Mouse (Mus musculus) activated CD4-positive, CD25-positive, alpha-beta regulatory T cell, adult 4 months (primary cell): ENCODE data around the gene Taf4. TPM values are rescaled to one million over a fixed set of nuclear protein-coding genes. Genes with fewer than 3 reads are reported as not detected.

Experiments used
- ATAC-seq: one replicate; pipeline ENCODE4 v1.8.0; 2017
- polyA plus RNA-seq, 2 experiments: library from polyadenylated mRNA; unstranded; fragments of 100-300 nt; shearing (Covaris generic); gene quantifications; one replicate each; pipeline ENCODE4 v1.2.1; 2017

The Taf4 gene
- 1 to 10 TPM; 4.5 to 6.5 TPM for polyA plus RNA-seq

GRCm38 (mm10) chr2:179976628-179977343 is at the start of gene Taf4:
Taf4 (minus strand) TSS chr2:179976646.
- ATAC-seq = peak; percentile 67

DNA sequence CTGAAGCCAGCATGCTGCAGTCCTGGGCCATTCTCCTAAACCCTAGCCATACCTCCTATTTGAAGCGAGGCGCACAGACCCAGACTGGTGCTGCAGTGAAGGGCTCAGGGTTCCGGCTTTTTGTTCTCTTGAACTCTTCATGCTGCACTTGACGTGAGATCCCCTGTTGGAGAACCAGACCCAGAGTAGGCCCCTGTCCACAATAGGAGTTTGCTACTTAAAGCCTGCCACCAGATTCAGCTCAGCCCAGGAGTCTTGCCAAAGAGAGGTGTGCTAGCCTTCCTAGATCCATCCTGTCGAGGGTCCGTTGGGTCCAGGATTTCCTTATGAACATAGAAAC is 49.4 kb upstream of the Taf4 start:
- ATAC-seq = no peak

DNA sequence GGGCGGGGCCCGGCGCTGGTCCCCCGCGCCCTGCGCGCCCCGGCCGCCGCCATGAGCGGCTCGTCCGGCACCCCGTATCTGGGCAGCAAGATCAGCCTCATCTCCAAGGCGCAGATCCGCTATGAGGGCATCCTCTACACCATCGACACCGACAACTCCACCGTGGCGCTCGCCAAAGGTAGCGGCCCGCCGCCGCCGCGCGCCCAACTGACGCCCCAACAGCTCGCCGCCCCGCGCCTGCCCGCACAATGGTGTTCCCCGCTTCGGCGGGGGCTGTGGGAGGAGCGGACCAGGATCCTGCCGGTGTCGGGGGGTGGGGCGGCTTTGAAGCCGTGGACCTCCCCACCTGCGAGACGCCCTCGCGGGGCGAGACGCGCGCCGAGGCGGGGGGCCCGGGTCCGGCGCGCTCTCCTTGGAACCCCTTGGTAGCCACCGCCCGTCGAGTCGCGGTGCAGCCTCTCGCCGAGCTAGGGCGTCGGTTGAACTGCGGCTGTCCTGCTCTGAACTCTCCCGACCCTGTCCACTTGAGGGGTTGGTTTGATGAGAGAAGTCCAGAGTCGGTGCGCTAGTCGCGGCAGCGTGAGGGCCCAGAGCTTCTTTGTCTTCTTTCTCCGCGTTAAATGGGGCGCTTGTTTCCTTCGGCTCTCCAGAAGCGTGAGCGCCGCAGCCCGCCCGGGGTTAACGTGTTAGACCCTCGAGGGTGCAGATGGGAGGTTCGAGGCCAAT is 48.9 kb upstream of the Taf4 start:
- ATAC-seq = peak; percentile 5

GRCm38 (mm10) chr2:180024401-180025098 is 48.1 kb upstream of the Taf4 start, which contains the start of gene Lsm14b:
Lsm14b (plus strand) TSS chr2:180024987.
- ATAC-seq = peak; percentile 88

- no peak for ATAC-seq
These were observed 46.3 kb upstream of the Taf4 start for GRCm38 (mm10) chr2:180022751-180023150.

DNA sequence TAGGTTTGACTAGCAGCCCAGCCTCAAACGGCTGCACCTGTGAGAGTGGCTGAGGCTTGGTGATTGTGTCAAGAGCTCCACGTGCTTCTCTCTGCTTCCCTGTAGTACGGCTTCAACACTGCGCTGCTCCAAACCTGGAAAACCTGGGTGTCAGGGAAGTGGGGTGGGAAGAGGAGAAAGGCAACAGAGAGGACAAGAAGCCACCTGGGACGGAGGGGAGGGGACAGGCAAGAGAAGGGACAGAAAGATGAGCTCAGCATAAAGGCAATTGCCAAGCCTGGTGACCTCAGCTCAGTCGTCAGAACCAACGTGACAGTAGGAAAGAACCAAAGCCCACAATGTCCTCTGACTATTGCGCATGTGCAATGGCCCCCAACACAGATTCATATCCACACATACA is 44.5 kb upstream of the Taf4 start:
- no peak for ATAC-seq

GRCm38 (mm10) chr2:180020091-180020661 is 43.7 kb upstream of the Taf4 start:
- ATAC-seq = no peak

DNA sequence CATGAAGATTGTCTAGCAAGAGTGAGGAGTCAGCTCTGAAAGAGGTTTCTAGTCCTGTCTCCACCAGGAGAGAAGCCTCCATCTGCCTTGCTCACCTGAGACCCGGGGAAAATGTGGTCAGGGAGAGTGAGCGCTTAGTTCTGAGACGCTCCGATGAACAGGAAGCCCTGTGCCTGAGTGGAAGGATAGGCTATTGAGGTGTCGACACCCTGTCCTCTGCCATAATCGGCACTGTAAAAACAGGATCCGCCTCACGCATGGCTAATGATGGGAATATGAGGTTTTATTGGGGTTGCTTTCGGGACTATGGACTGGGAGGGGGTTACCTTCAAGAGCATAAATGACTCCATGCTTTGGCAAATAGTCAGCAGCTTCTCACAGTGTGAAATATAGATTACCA is 42.1 kb upstream of the Taf4 start:
- no peak for ATAC-seq

DNA sequence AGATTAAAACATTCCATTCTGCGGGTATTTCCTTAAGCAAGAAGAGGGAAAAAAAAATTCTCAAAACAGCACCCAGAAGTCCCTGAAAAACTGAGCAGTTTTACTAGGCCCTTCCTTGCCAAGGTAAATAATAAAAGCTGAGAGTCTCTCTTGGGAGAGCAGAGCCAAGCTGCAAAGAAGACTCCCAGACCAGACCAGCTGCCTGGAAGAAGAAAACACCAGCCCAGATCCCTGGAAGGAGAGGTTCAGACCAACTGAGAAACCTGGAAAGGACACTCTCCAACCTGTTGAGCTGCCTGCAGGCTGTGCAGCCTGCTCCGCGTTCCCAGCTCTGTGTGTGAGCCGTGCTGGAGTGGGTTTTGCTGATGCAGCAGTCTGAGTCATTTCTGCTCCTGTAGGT is 41.2 kb upstream of the Taf4 start:
- no peak for ATAC-seq

- no peak for ATAC-seq
These were observed 37.2 kb upstream of the Taf4 start for GRCm38 (mm10) chr2:180013686-180014085.

GRCm38 (mm10) chr2:180011370-180011769 is 34.9 kb upstream of the Taf4 start:
- ATAC-seq = no peak

GRCm38 (mm10) chr2:180010686-180011085 is 34.2 kb upstream of the Taf4 start:
- ATAC-seq = no peak

GRCm38 (mm10) chr2:180006352-180007017 is 30.0 kb upstream of the Taf4 start:
- ATAC-seq = no peak

DNA sequence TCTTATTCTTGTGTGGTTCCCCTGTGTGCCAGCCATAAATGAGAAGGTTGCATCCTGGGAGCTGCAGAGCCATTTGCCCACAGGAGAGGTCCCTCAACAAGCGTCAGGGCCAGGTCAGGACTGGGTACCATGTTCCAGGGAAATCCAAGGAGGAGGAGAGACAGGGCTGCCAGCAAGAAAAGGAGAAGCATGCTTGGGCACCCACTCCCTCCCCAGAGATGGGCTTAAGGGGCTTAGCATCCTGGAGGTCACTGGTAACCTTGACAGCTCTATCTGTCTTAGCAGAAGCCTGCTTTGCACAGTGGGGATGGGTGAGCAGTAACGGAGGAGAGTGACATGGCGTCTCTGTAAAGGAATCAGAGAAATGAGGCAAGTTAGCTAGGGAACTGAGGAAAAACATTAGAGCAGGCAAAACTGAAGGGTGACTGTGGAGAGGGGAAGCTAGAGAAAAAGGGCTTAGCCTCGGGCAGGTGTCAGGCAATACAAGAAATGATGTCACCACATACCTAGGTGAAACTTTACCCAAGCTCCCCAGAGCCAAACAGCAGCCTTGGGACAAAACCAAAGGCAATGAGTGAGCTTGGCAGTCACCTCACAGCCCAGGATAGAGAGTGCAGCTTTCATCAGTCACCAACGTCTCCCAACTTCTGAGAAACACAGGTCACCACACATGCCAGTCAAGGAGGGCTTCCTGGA is 29.4 kb upstream of the Taf4 start:
- ATAC-seq = no peak

- ATAC-seq = no peak
These were observed 25.2 kb upstream of the Taf4 start for GRCm38 (mm10) chr2:180001635-180002034.

DNA sequence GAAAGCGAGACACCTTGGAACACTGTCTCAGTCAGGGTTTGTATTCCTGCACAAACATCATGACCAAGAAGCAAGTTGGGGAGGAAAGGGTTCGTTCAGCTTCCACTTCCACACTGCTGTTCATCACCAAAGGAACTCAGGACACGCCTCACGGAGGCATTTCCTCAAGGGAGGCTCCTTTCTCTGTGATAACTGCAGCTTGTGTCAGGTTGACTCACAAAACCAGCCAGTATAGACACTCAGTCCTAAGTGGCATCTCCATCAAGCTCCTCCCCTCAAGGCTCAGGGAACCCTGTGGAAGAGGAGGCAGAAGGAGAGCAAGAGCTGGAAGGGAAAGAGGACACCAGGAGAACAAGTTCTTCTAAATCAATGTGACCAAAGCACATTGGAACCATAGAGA is 22.0 kb upstream of the Taf4 start:
- ATAC-seq = no peak

GRCm38 (mm10) chr2:179993071-179993470 is 16.6 kb upstream of the Taf4 start:
- ATAC-seq = no peak

DNA sequence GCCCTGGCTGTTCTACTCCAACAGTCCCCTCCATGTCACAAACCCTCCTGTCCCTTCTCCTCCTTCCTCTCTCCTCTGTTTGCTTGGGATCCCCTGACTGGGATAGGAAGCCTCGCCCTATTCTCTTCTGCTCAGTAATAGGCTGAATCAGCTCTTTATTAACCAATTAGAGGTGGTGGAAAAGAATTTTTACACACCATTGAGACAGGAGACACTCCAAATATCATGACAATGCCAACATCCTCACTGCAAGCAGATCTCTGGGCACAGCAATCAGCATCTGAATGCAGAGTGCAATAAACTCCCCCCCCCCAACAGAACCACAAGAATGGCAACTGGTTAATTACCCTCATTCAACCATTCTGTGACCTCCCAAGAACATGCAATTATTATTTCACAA is 12.7 kb upstream of the Taf4 start:
- ATAC-seq = no peak

GRCm38 (mm10) chr2:179986437-179987022 is 10.1 kb upstream of the Taf4 start:
- ATAC-seq = no peak

- ATAC-seq = no peak
These were observed 9.2 kb upstream of the Taf4 start for GRCm38 (mm10) chr2:179985695-179986094.

- no peak for ATAC-seq
These were observed 8.4 kb upstream of the Taf4 start for GRCm38 (mm10) chr2:179984830-179985229.

- ATAC-seq = no peak
These were observed 6.3 kb upstream of the Taf4 start for GRCm38 (mm10) chr2:179982715-179983114.
